Mouse (Mus musculus) E14TG2a.4 (cell line): ENCODE data around the gene S100a8.

ENCODE experiments used
- CTCF ChIP-seq: conservative IDR thresholded peaks from 2 replicates; pipeline ENCODE4 v1.5.1; 2014; ENCODE audit warnings: low read length
- NANOG ChIP-seq: IDR thresholded peaks from 2 replicates; pipeline ENCODE4 v1.6.1; 2014; ENCODE audit warnings: borderline replicate concordance, low read length, mixed read lengths
- POU5F1 ChIP-seq: IDR thresholded peaks from 2 replicates; pipeline ENCODE4 v1.6.1; 2014; ENCODE audit warnings: low read length, borderline replicate concordance

- TF ChIP-seq CTCF (no peak), POU5F1 (no peak), NANOG (no peak)
Observed at GRCm38 (mm10) chr3:90653717-90654116, 15.1 kb upstream of the S100a8 start, which contains the start of gene S100a7a.
